Mouse (Mus musculus) gastrocnemius, adult 8-10 months (tissue): Measurements from ENCODE around the gene Tppp3. TPM values are rescaled to one million over a fixed set of nuclear protein-coding genes. Genes with fewer than 3 reads are reported as not detected.
A peak's percentile ranks its signal among the peaks of the same experiment; 100 is the strongest.

Experiments used
- DNase-seq, 2 experiments: peaks; one replicate each; pipeline ENCODE4 v3.0.0; 2022; ENCODE audit warnings: low spot score in 2 of 2
- total RNA-seq, 4 experiments: library from RNA; stranded (reverse); gene quantifications; 2 replicates each; pipeline ENCODE4 v1.2.4; 2022

Tppp3 gene
- 10 to 100 TPM; 22.7 to 38.8 (median 34.2) TPM for total RNA-seq

DNA sequence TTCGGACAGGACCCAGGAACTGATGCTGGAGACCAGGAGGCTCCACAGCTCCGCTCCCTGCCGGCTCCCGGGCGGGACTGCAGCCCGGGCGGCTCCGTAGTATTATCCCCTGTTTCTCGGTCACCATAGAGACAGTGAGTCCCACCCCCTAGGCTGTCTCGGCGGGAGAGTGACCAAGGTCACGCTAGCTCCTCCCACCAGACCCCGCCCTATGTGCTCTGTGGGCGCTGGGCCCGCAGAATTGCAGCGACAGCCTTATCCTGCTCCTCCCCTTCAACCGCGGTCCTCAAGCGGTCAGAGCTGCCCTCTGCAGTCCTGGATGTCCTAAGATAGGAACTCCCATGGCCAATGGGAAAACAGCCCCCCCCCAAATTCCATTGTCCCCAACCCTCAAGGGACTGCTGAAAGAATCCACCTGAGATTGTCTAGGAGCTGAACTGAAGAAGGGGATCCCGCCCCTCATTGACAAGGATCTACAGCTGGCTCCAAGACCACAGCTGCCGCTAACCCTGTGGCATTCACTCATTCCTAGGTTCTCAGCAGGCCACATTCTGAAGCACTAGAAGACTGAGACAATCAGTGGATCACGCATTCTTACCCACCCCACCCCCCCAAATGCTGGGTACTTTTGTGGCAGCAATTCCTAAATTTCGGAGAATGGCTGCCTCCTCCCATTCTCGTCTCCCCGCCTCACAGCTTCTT is at the start of gene Tppp3:
Gene Tppp3, minus strand, starts transcription at position 213 of the 702 bp plus-strand sequence.
- DNase-seq: peak; percentile 97

DNA sequence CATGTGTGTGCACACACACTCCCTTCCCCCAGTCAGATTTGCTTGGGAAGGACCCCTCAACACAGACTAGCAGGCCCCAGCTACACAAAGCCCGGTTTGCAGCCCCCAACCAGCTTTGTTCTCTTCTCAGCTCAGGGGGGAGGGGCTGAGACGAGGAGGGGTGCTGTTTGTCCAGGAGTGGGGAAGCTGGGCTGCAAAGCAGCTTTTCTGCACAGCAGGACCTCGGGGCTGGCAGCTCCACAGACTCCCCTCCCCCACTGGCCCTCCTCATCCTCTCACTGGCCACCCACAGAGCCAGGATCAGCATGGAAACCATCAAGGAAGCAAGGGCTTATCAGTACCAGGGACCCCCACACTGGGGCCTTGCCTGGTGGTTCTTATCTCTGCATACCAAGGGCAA is 49.7 kb upstream of the Tppp3 start:
- no peak for DNase-seq

DNA sequence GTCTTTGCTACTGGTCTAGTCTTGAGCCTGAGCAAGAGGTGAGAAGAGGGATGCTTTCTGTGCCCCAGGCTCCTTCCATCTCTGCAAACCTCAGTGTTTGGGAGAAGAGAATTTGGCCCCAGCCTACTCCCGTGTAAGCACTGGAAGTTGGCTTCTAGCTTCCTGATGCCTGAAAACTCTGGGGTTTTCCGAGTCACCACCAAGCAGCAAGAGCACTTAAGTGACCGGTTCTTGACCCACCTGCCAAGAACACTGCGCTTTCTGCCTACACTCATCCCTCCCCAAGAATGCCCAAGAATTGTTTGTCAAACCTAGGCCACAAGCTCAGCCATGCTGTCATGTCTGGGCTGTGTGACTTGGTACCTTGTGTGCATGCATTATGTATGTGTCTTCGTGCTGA is 49.2 kb upstream of the Tppp3 start:
- no peak for DNase-seq

DNA sequence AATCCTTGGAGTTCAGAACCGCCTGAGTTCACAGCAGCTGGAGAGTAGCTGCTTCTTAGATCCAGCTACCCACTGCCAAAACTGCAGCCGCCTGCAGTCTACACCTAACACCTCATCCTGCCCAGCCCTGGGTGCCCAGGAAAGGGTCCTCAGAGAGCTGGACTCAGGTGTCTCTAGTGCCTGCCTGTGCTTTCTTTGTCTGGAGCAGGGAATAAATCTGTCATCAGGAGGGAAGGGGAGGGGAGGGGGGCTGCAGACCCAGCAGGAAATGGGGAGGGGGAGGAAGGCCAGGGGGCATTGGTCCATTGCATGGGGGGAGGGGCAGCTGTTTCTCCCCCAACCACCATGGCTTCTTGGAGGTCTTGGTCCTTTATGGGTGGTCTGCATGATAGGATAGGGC is 48.3 kb upstream of the Tppp3 start:
- DNase-seq: no peak

DNA sequence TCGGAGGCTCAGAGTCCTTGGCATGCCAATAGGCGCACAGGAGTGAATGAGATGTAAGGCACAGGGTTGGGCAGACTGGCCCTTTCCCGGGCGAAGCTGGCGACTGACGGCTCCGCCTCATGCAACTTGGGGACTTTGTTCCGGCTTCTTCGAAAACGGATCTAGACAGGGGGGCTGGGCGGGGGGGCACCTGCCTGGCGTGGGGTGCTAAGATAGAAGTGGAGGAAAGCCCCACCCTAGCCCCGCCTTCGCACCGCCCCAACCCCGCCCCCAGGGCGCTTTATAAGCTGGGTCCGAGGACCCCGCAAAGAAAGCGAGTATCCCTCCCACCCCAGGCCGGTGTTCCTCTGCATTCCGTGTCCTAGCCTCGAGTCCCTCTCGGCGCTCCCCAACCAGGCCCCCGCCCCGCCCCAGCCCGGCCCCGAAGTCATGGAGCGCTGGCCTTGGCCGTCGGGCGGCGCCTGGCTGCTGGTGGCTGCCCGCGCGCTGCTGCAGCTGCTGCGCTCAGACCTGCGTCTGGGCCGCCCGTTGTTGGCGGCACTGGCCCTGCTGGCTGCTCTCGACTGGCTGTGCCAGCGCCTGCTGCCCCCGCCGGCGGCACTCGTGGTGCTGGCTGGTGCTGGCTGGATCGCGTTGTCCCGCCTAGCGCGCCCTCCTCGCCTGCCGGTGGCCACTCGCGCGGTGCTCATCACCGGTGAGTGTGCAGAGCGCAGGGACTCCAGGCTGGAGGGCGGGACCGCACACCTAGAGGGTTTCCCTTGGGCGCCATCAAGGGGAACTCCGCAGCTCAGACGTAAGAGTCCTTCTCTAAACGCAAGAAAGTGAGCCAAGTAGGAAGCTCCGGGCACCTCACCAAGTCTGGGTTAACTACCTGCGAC is 47.3 kb upstream of the Tppp3 start, which contains the start of gene Hsd11b2:
Gene Hsd11b2, plus strand, starts transcription at position 320 of the 878 bp plus-strand sequence.
- peak in 1 of 2 experiments; percentile 55 for DNase-seq

DNA sequence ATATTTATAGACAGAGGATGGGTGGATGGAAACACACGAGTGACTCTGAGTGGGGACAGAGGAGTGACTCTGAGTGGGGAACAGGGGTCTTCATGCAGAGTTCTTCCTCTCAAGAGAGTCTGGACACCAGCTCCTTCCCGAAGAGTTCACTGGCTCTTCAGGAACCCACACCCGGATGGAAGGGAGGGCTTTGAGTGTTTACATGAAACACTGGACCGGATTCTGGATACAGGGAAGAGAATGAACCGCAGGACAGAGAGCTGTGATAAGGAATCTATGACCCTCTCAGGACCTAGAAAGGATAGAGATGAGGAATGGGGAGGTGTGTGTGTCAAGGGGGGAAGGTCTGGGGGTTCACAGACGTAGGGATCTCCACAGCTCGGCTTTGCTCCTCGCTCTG is 46.0 kb upstream of the Tppp3 start:
- no peak for DNase-seq

DNA sequence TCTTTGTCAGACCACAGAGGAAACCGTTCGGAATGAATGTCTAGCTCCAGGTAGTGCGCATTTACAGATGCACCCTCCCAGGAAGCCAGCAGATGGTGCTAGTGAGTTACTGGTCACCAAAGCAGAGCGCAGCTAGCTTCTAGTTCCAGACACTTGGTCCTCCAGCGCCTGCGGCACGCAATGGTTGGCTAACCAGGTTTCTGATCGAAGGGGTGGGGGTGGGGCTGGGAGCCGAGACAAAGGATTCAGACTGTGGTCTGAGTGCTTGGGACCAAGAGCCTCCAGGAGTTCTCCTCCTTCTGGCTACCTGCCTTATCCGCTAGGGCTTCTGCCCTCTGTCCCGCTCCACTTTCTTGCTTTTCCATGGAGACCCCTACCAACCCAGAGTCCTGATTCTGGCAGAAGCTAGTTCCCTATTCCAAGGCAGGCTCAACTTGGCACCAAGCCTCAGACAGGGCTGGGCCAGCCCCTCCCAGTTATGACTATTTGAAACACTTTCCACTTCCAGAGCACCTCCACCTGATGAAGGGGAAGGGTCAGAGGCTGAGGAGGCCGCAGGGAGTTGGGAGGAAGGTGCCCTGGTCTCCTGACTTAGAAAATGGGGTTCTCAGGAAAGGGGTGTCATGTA is 44.8 kb upstream of the Tppp3 start:
- peak; percentile 62 to 65 for DNase-seq

DNA sequence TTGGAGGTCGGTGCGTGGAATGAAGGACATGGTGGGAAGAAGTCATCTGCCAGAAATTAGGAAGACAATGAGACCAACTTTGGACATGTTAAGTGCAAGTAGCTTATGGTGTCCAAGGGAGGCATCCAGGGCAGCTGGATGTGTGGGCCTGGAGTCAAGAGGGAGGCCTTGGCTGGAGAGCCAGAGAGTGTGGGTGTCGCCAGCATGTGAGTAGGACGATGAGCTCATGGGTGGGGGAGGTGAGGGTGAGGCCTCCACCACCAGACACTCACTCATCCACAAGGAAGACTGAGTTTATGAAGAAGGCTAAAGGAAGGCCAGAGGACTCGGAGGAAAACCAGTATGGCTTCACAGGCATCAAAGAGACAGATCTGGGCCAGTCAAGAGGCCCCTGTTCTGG is 43.3 kb upstream of the Tppp3 start:
- DNase-seq: peak; percentile 40 to 65

DNA sequence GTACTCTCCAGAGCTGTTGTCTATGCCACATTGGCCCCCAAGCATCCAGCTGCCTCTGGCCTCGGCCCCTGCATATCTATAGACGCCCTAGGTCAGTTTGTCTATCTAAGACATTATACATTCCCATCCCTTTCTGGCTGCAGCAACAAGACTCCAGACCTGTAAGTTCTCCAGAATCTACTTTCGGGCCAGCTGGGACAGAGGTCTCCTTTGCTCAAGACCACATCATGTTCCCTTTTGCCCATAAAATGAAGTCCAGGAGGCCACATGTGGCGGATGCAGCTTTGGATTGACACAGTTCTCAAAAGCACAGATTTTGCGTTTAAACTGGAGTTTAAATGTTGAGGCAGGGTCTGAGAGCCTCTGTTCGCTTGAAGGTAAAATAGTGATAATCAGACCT is 42.9 kb upstream of the Tppp3 start:
- no peak for DNase-seq

DNA sequence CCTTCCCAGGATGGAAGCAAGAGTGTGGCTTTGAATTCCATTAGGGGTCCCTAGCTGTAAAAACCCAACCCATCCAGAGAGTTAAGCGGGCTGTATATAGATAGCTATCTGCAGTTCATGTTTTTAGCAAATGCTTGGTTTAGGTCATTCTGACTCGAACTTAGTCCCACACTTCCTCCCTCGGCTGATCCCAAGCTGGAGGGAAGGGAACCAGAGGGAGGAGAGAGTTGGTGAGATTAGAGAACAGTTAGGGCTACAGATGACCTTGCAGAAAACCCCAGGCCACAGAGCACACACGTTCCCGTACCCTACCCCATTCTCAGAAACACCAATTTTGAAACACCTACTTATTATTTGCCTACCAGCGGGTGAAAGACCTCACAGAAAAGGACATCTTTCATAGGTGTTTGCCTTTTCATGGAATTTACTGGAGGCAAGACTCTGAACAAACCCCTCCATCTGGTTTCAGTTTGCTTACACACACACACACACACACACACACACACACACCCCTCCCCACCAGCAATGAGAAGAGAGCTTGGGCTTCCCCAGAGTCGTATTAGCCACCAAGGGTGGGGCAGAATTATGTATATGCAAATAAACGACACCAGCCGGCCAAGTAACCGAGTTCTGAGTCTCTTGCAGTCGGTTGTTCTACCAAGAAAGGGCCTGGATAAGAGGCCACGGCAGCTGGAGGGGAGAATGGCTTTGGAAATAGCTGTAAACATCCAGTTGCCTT is 38.8 kb upstream of the Tppp3 start:
- no peak for DNase-seq

DNA sequence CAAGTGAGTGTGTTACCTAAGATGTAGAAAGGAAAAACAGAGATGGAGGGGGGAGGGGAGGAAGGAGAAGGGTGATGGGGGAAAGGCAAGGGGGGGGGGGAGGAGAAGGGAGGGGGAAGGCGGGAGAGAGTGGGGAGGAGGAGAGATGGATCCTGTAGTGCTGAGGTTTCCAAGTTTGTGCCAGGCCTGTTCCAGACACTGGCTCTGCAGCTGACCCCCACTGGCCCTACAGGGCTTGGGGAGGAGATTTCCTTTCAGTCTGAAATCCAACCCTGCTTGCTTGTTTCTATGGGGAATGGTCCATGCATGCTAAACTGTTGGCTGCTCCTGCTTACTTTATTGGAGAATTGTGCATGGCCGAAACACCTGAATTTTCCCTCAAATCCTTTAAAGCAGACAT is 37.4 kb upstream of the Tppp3 start:
- no peak for DNase-seq

DNA sequence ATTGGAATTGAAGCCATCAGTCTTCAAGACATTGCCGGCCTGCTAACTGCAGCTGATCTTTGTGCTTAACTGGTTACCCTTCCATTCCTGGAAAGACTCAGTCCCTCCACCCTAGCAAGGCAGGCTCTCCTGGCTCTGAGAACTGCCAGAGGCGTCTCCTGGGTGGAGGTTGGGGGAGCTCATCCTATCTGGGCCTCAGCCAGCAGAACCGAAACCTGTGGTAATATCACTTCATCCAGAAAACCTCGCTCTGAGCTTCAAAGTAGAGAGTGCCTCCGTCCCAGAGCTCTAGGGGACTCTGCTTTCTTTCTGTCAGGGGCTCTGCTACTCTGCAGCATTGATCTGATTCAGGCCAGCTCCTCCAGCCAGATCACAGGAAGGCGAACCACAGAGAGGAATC is 35.7 kb upstream of the Tppp3 start:
- DNase-seq: no peak

DNA sequence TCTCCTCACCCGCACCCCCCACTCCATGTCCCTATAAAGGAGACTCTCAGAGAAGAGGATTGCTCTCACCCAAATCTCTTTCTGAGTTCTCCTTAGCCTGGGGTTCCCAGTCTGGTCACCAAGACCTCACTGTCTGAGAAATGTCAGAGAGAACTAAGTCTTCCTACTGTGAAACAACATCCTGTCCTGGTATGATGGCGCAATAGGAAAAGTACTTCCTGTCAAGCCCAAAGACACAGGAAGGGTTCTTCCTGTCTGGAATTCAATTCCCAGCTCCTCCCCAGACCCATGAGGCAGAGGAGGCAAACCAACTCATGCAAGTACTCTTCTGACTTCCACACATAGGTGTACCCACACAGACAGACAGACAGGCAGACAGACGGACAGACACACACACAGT is 33.3 kb upstream of the Tppp3 start:
- DNase-seq: no peak

DNA sequence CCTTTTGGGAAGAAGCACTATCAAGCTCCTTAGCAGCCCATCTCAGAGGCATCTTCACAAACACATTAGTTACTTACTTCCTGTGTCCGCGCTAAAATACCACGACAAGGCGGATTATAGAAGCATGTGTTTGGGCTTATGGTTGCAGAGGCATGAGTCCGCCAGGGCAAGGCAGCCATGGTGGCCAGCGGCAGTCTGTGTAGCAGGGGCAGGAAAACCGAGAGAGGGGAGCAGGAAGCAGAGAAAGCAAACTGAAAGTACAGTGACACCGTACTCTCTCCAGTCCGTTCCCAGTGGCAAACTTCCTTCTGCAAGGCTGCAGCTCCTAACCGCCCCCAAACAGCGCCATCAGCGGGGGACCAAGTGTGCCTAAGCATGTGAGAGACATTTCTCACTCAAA is 28.5 kb upstream of the Tppp3 start:
- DNase-seq: no peak

DNA sequence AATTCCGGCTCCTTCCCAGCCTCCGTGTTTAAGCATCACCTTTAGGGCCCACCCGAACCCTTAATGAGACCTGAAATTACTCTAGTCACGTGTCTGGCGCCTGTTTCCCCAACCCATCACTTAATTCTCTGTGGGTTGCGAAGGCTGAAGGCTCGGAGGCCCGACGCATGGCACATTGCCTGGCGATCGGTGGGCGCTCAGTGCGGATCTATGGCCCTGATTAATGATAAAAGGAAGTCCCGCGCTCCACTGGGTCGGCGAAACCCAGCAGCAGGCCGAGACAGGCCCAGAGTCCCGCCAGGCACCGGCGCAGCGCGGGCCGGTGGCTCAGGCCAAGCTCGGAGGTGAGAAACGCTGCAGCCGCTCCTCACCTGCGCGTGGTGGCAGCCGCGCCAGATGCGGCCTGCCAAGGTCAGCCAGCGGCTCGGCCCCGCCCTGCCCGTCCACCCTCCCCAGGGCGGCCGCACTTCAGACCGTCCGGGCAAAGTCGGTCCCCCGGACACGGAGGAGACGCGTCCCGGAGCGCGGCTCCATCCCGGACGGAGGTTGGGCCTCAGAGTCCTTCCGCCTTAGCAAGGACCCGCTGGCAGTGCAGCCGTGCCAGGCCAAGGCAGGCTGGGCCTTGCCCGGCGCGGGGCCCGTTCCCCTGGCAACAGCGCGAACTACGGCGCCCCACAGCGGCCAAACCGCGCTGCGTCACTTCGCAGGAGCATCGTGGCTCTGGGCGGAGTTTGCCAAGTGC is 25.3 kb upstream of the Tppp3 start, which contains the start of gene Zdhhc1:
Gene Zdhhc1, minus strand, starts transcription at position 464 of the 742 bp plus-strand sequence.
- peak; percentile 81 to 82 for DNase-seq

DNA sequence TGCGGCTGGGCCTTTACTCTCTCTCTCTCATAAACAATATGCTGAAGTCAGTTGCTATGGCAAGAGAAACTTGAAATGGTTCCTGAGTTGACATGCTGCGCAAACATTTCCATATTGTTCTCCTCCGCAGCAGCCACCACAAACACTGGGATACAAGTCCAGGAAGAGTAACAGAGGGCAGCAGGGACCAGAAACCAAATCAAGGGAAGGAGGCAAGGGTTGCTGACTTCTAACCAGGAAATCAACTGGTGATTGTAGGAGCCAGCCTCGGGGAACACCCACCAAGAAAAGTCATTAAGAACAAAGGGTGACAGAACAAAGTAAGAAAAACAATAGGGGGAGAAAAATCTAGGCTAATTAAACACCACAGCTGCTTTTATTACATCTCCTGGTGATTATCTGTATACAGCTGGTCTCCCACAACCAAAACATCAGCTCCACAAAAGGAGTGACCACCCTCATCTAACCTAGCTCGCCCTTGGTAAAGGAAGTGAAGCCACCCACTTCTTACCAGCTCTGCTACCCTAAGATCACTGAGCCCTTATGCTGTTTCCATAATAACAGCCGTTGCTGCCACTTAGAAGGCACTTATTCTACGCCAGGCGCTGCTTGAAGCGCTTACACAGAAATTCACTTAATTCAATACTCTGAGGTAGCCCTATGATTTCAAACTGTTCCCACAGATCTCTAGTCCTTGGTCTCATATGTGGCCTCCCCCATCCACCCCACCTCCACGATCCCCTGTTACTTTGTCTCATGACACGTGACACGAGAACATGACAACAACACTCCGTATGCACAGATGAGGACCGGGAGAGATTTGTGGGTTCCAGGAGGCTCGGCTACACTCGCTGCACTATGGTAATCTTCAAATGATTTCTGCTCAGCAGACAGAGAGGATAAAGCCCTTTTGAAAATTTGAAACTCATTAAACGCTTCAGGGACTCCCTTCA is 24.3 kb upstream of the Tppp3 start:
- peak in 1 of 2 experiments; percentile 2 for DNase-seq

DNA sequence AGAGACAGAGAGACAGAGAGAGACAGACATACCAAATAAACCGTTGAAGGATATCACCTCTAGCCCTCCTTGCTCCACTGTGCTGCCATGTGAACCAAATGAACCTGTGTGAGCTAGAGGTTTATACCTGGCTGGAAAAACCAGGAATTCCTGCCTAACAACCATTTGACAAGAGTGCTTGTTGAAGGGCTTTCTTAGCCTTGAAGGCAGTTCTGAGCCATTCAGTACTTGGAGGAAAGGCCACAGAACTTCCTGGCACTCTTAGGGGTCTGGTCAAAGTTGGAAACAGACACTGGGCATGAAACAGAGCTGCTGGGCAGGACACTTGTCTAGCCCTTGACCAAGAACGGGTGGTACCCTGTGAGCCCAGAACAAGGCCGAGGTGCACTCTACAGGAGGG is 23.2 kb upstream of the Tppp3 start:
- DNase-seq: no peak

DNA sequence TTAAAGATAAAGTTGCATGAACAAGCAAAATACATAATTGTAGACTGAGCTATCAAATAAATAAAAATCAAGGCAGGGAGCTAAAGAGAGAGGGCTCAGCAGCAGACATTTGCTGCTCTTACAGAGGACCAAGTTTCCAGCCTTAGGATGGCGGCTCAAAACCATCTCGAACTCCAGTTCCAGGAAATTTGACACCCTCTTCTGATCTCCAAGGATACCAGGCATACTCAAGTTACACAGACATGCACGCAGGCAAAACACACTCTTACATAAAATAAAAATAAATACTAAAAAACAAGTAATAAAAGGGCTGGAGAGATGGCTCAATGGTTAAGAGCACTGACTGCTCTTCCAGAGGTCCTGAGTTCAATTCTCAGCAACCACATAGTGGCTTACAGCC is 22.2 kb upstream of the Tppp3 start:
- DNase-seq: no peak

DNA sequence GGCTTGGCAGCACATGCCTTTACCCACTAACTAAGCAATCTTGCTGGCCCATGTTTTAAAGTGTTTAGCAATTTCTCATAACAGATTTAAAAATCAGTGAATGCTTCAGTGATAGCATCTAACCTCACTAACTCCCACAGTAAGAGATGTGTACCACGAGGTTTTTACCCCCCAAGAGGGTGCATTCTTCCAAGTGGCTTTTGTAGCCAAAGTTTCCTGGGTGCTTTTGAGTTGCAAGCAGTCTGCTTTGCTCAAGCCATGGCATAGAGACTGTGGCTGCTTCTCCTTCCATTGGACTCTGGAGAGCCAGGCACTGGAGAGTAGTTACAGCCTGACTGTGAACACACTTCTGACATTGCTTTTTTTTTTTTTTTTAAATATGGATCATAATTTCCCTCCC is 18.0 kb upstream of the Tppp3 start:
- DNase-seq: no peak

DNA sequence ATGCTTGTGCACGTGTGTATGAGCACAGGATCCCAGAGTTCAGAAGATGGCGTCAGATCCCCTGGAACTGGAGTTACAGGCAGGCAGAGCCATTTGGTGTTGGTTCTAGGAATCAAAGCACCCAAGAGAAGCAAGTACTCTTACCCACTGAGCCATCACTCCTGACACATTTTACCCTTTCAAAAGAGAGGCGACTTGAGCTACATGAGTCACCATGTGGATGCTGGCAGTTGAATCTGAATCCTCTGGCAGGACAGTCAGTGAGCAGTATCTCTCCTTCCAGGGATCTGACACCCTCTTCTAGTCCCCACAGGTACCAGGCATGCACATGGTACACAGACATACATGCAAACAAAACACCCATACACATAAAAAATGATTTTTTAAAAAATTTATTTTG is 16.8 kb upstream of the Tppp3 start:
- no peak for DNase-seq
